Mouse (Mus musculus): ENCODE data around the gene Slc9a3. TPM values are rescaled to one million over a fixed set of nuclear protein-coding genes. Genes with fewer than 3 reads are reported as not detected.
A peak's percentile ranks its signal among the peaks of the same experiment; 100 is the strongest.

Gene Slc9a3
- polyA plus RNA-seq (2014; fragmentation: Nextera tagmentation; extraction: Ambion mirVana): 0.04 TPM in 1 of 2 replicates, not detected in the other

- H3K9ac ChIP-seq (ENCODE audit: low read length): peak within 1 kb of the TSS; percentile 47
- H3K27ac ChIP-seq (ENCODE audit: low read depth, low read length): no peak within 1 kb of the TSS
- WGBS: under 1% methylated on average over 35 of the region's 35 CpGs
- H3K4me1 ChIP-seq (ENCODE audit: control insufficient read depth, insufficient read depth, low read length): peaks cover 3% of the 10 kb centered on the region; the same call in 1 of the 2 replicates
- H3K9me3 ChIP-seq (replicated peaks; ENCODE audit: control insufficient read depth, low read length): no peaks in the 10 kb centered on the region
- ATAC-seq: no peak
- no peak for DNase-seq (ENCODE audit: low spot score)
- H3K27me3 ChIP-seq (replicated peaks; ENCODE audit: control insufficient read depth, insufficient read depth, low read length): peaks cover 25% of the 10 kb centered on the region
- H3K36me3 ChIP-seq (ENCODE audit: control insufficient read depth, insufficient read depth, low read length): no peaks in the 10 kb centered on the region
- peak within 1 kb of the TSS; percentile 52 for H3K4me2 ChIP-seq (ENCODE audit: low read length)
- H3K4me3 ChIP-seq (ENCODE audit: low read depth, low read length): peak within 1 kb of the TSS; percentile 23
Observed at GRCm38 (mm10) chr13:74121141-74121602, at the start of gene Slc9a3. Slc9a3 (plus strand) TSS chr13:74121457.

DNA sequence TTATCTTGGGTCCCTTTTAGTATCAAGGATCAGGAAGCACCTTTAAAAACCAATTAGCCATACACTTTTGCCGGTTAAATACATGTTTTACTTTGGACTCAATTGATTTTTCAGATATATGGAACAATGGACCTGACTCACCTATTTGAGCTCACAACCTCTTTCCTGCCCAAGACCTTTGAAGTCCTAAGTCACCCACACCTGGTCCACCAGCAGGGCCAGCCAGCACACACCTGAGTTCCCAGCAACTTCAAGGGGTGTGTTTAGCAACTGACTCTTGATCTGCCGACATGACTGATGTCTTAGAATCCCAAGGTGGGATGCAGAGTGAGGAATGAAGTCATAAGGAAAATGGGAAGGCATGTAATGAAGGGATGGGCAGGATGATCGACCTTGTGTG is 49.5 kb upstream of the Slc9a3 start:
- no peaks in the 10 kb centered on the region for H3K9me3 ChIP-seq (replicated peaks; ENCODE audit: control insufficient read depth, low read length)
- no peaks in the 10 kb centered on the region for H3K4me1 ChIP-seq (ENCODE audit: control insufficient read depth, insufficient read depth, low read length)
- H3K27ac ChIP-seq (ENCODE audit: low read depth, low read length): no peak overlapping the region
- 81% methylated on average over 3 of the region's 3 CpGs for WGBS
- H3K27me3 ChIP-seq (replicated peaks; ENCODE audit: control insufficient read depth, insufficient read depth, low read length): no peaks in the 10 kb centered on the region
- no peak overlapping the region for H3K4me2 ChIP-seq (ENCODE audit: low read length)
- ATAC-seq: no peak
- H3K9ac ChIP-seq (ENCODE audit: low read length): no peak overlapping the region
- DNase-seq (ENCODE audit: low spot score): no peak
- no peaks in the 10 kb centered on the region for H3K36me3 ChIP-seq (ENCODE audit: control insufficient read depth, insufficient read depth, low read length)
- no peak overlapping the region for H3K4me3 ChIP-seq (ENCODE audit: low read depth, low read length)

DNA sequence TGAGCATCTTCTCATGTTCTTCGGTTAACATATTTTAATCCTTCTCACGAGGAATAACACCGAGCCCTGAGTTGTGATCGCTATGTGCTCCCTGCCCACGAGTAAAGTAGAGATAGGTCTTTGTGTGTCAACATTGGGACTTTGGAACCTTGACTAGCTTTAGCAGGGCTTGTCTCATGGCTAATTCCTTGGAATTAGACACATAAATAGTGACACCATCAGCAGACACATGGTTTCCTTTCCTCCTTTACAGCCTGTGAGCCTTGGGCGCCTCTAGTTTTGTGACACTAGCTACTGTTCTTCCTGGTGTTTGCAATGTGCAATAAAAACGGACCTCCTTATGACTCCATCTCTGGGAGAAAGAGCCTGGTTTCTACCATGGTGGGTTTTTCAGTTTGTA is 47.9 kb upstream of the Slc9a3 start:
- Histone ChIP-seq H3K4me2 (ENCODE audit: low read length) (no peak overlapping the region), H3K9ac (ENCODE audit: low read length) (no peak overlapping the region), H3K4me1 (ENCODE audit: control insufficient read depth, insufficient read depth, low read length) (no peaks in the 10 kb centered on the region), H3K4me3 (ENCODE audit: low read depth, low read length) (no peak overlapping the region), H3K9me3 (replicated peaks; ENCODE audit: control insufficient read depth, low read length) (no peaks in the 10 kb centered on the region), H3K27me3 (replicated peaks; ENCODE audit: control insufficient read depth, insufficient read depth, low read length) (no peaks in the 10 kb centered on the region), H3K36me3 (ENCODE audit: control insufficient read depth, insufficient read depth, low read length) (no peaks in the 10 kb centered on the region), H3K27ac (ENCODE audit: low read depth, low read length) (no peak overlapping the region)
- DNase-seq (ENCODE audit: low spot score) (no peak), ATAC-seq (no peak)
- 90% methylated on average over 7 of the region's 7 CpGs for WGBS

- no peak overlapping the region for H3K4me2 ChIP-seq (ENCODE audit: low read length)
- H3K4me1 ChIP-seq (ENCODE audit: control insufficient read depth, insufficient read depth, low read length): no peaks in the 10 kb centered on the region
- no peaks in the 10 kb centered on the region for H3K27me3 ChIP-seq (replicated peaks; ENCODE audit: control insufficient read depth, insufficient read depth, low read length)
- no peak overlapping the region for H3K4me3 ChIP-seq (ENCODE audit: low read depth, low read length)
- no peak overlapping the region for H3K9ac ChIP-seq (ENCODE audit: low read length)
- no peak for DNase-seq (ENCODE audit: low spot score)
- ATAC-seq: no peak
- WGBS: 65% methylated on average over 3 of the region's 3 CpGs
- no peaks in the 10 kb centered on the region for H3K36me3 ChIP-seq (ENCODE audit: control insufficient read depth, insufficient read depth, low read length)
- H3K27ac ChIP-seq (ENCODE audit: low read depth, low read length): no peak overlapping the region
- no peaks in the 10 kb centered on the region for H3K9me3 ChIP-seq (replicated peaks; ENCODE audit: control insufficient read depth, low read length)
Observed at GRCm38 (mm10) chr13:74090265-74090664, 31.0 kb upstream of the Slc9a3 start.

- Histone ChIP-seq H3K4me2 (ENCODE audit: low read length) (no peak overlapping the region), H3K27me3 (replicated peaks; ENCODE audit: control insufficient read depth, insufficient read depth, low read length) (no peaks in the 10 kb centered on the region), H3K9me3 (replicated peaks; ENCODE audit: control insufficient read depth, low read length) (no peaks in the 10 kb centered on the region), H3K4me3 (ENCODE audit: low read depth, low read length) (no peak overlapping the region), H3K27ac (ENCODE audit: low read depth, low read length) (no peak overlapping the region), H3K4me1 (ENCODE audit: control insufficient read depth, insufficient read depth, low read length) (no peaks in the 10 kb centered on the region), H3K9ac (ENCODE audit: low read length) (no peak overlapping the region), H3K36me3 (ENCODE audit: control insufficient read depth, insufficient read depth, low read length) (no peaks in the 10 kb centered on the region)
- DNase-seq (ENCODE audit: low spot score): no peak
- no peak for ATAC-seq
- 63% methylated on average over 2 of the region's 2 CpGs for WGBS
Observed at GRCm38 (mm10) chr13:74095936-74096335, 25.3 kb upstream of the Slc9a3 start.

GRCm38 (mm10) chr13:74096715-74097363 is 24.4 kb upstream of the Slc9a3 start:
- Histone ChIP-seq H3K4me1 (ENCODE audit: control insufficient read depth, insufficient read depth, low read length) (no peaks in the 10 kb centered on the region), H3K27ac (ENCODE audit: low read depth, low read length) (no peak overlapping the region), H3K36me3 (ENCODE audit: control insufficient read depth, insufficient read depth, low read length) (no peaks in the 10 kb centered on the region), H3K27me3 (replicated peaks; ENCODE audit: control insufficient read depth, insufficient read depth, low read length) (no peaks in the 10 kb centered on the region), H3K9ac (ENCODE audit: low read length) (no peak overlapping the region), H3K4me2 (ENCODE audit: low read length) (no peak overlapping the region), H3K4me3 (ENCODE audit: low read depth, low read length) (no peak overlapping the region), H3K9me3 (replicated peaks; ENCODE audit: control insufficient read depth, low read length) (no peaks in the 10 kb centered on the region)
- 35% methylated on average over 2 of the region's 2 CpGs for WGBS
- peak; percentile 68 for DNase-seq (ENCODE audit: low spot score)
- ATAC-seq: peak; percentile 73; the same call in 1 of the 2 replicates

- no peaks in the 10 kb centered on the region for H3K4me1 ChIP-seq (ENCODE audit: control insufficient read depth, insufficient read depth, low read length)
- 82% methylated on average over 6 of the region's 6 CpGs for WGBS
- H3K9me3 ChIP-seq (replicated peaks; ENCODE audit: control insufficient read depth, low read length): no peaks in the 10 kb centered on the region
- H3K4me3 ChIP-seq (ENCODE audit: low read depth, low read length): no peak overlapping the region
- no peaks in the 10 kb centered on the region for H3K27me3 ChIP-seq (replicated peaks; ENCODE audit: control insufficient read depth, insufficient read depth, low read length)
- H3K36me3 ChIP-seq (ENCODE audit: control insufficient read depth, insufficient read depth, low read length): no peaks in the 10 kb centered on the region
- H3K9ac ChIP-seq (ENCODE audit: low read length): no peak overlapping the region
- ATAC-seq: no peak
- H3K27ac ChIP-seq (ENCODE audit: low read depth, low read length): no peak overlapping the region
- no peak for DNase-seq (ENCODE audit: low spot score)
- no peak overlapping the region for H3K4me2 ChIP-seq (ENCODE audit: low read length)
Observed at GRCm38 (mm10) chr13:74098913-74099312, 22.3 kb upstream of the Slc9a3 start.

DNA sequence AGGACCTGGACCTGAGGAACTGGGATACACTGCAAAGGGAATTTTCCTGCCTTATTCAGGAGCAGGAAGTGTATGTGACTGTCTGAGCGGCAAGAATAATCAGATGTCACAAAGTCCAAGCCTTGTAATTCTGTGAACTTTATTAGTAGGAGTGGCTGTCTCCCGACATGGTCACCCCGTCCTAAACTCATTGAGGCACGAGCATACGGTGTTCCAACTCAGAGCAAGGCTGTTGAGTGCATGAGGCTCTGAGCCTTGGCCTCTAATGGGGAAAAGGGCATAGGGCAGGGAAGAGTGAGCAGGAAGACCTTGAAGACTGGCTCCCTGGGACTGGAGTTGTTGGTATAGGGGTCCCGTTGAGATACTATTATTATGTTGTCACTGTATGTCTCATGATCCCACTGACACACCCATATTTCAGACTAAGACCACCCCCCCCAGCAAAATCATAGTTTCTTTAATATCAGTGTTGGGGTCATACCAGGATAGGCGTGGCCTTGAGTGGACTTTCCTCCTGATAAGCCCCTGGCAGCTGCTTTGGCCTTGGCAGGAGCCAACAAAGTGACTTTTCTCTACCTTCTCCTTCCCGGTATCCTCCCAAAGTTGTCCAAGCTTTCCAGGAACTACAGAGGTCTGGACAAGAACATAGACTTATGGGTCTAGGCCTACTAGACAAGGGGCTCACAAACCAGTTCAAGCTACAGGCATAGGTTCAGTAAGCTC is 19.0 kb upstream of the Slc9a3 start:
- no peak for ATAC-seq
- no peaks in the 10 kb centered on the region for H3K36me3 ChIP-seq (ENCODE audit: control insufficient read depth, insufficient read depth, low read length)
- WGBS: 89% methylated on average over 8 of the region's 8 CpGs

More for the DNA sequence above, 19.0 kb upstream of the Slc9a3 start:
- Histone ChIP-seq H3K27me3 (replicated peaks; ENCODE audit: control insufficient read depth, insufficient read depth, low read length) (no peaks in the 10 kb centered on the region), H3K27ac (ENCODE audit: low read depth, low read length) (no peak overlapping the region), H3K9ac (ENCODE audit: low read length) (no peak overlapping the region), H3K9me3 (replicated peaks; ENCODE audit: control insufficient read depth, low read length) (no peaks in the 10 kb centered on the region), H3K4me3 (ENCODE audit: low read depth, low read length) (no peak overlapping the region), H3K4me1 (ENCODE audit: control insufficient read depth, insufficient read depth, low read length) (no peaks in the 10 kb centered on the region), H3K4me2 (ENCODE audit: low read length) (no peak overlapping the region)
- no peak for DNase-seq (ENCODE audit: low spot score)

Data from forebrain, embryonic 14.5 days (tissue).